Mouse (Mus musculus) forebrain, embryonic 12.5 days (tissue): ENCODE measurements around the gene Scg3. TPM values are rescaled to one million over a fixed set of nuclear protein-coding genes. Genes with fewer than 3 reads are reported as not detected.
"Not testable (repeated sequence)": the region's sequence is repeated elsewhere in the genome, so short reads cannot be mapped to it uniquely, and the experiment has no call there.

ENCODE experiments used
- ATAC-seq: fragments of 200-750 bp; cut with Nextera tagmentation; 2 replicates; pipeline ENCODE4 v1.8.0; 2017; ENCODE audit warnings: moderate TSS enrichment; ENCODE audit not compliant: low FRiP score
- H3K27ac ChIP-seq: fragments of 300-500 bp; sonication (generic); 2 replicates; pipeline ENCODE4 v1.5.1; 2016; ENCODE audit warnings: mild to moderate bottlenecking
- H3K27me3 ChIP-seq: fragments of 300-500 bp; sonication (generic); 2 replicates; pipeline ENCODE4 v1.6.1; 2016; ENCODE audit warnings: mild to moderate bottlenecking
- H3K36me3 ChIP-seq: fragments of 300-500 bp; sonication (generic); replicated peaks from 2 replicates; pipeline ENCODE4 v1.6.1; 2016; ENCODE audit warnings: mild to moderate bottlenecking
- H3K4me1 ChIP-seq: fragments of 300-500 bp; sonication (generic); 2 replicates; pipeline ENCODE4 v1.6.1; 2016
- H3K4me2 ChIP-seq: fragments of 300-500 bp; sonication (generic); 2 replicates; pipeline ENCODE4 v1.6.1; 2016; ENCODE audit warnings: mild to moderate bottlenecking, moderate library complexity
- H3K4me3 ChIP-seq: fragments of 300-500 bp; sonication (generic); replicated peaks from 2 replicates; pipeline ENCODE4 v1.5.1; 2016; ENCODE audit warnings: mild to moderate bottlenecking
- H3K9ac ChIP-seq: fragments of 300-500 bp; sonication (generic); 2 replicates; pipeline ENCODE4 v1.6.1; 2016; ENCODE audit warnings: mild to moderate bottlenecking
- H3K9me3 ChIP-seq: fragments of 300-500 bp; sonication (generic); 2 replicates; pipeline ENCODE4 v1.6.1; 2016
- WGBS: fragments of 180-500 bp; shearing (Covaris S2); methylation state at CpG from one replicate; pipeline ENCODE4 v1.1.7; 2016; 5-methylcytosine and 5-hydroxymethylcytosine counted together
- polyA plus RNA-seq: library from polyadenylated mRNA; unstranded; fragments of >200 nt; fragmentation: Nextera tagmentation; extraction: Ambion mirVana; gene quantifications from 2 replicates; pipeline ENCODE4 v1.2.1, GENCODE M21; 2016

Gene Scg3
- polyA plus RNA-seq, 1 experiment from 2014 or later: 65.0 TPM

- H3K4me1 ChIP-seq: peaks cover 12% of the 10 kb centered on the region
- no peak for ATAC-seq
- H3K4me2 ChIP-seq: no peak overlapping the region
- WGBS: 80% methylated on average over 3 of the region's 3 CpGs
- H3K9ac ChIP-seq: no peak overlapping the region
- no peak overlapping the region for H3K27ac ChIP-seq
- H3K36me3 ChIP-seq: no peaks in the 10 kb centered on the region
- H3K27me3 ChIP-seq: peaks cover 9% of the 10 kb centered on the region
- H3K9me3 ChIP-seq: no peaks in the 10 kb centered on the region
- H3K4me3 ChIP-seq: no peak overlapping the region
Observed at GRCm38 (mm10) chr9:75621428-75621827, 62.4 kb downstream of the Scg3 start.

DNA sequence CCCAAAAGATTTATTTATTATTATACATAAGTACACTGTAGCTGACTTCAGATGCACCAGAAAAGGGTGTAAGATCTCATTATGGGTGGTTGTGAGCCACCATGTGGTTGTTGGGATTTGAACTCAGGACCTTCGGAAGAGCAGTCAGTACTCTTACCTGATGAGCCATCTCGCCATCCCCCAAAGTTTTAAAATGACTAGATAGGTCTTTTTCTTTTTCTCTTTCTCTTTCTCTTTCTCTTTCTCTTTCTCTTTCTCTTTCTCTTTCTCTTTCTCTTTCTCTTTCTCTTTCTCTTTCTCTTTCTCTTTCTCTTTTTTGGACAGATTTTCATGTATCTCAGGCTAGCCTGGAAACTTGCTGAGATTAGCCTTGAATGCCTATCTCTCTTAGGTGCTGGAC is 64.1 kb downstream of the Scg3 start:
- not testable (repeated sequence) for H3K27ac ChIP-seq, H3K27me3 ChIP-seq, ATAC-seq, H3K4me1 ChIP-seq, H3K9ac ChIP-seq, H3K9me3 ChIP-seq, H3K4me2 ChIP-seq, H3K36me3 ChIP-seq, H3K4me3 ChIP-seq
- WGBS: 92% methylated on average over 2 of the region's 2 CpGs

DNA sequence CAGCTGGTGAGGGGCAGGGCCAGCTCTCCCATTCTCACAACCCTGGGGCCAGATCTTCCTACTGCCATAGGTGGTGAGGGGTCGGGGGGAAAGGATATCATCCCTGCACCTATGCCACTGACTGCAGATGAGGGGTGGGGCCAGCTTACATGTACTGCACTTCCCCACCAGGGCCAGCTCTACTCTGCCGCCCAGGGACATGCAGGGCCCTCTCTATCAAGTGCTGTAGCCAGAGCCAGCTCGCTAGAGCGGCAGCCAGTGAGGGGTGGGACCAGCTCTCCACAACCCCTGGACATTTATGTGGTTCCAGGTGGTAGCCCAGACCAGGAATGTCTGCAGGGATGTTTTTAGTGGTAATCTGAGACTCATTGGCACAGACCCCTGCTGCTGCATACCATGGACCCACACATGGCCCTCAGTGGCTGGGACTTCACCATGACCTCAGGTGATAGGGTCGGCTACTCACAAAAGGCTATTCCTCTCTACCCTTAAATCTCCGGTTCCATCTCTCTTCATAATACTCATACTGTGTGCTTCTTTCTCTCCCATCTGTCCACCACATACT is 64.9 kb downstream of the Scg3 start:
- Histone ChIP-seq H3K4me3 (no peak overlapping the region), H3K4me1 (no peaks in the 10 kb centered on the region), H3K36me3 (no peaks in the 10 kb centered on the region), H3K4me2 (no peak overlapping the region), H3K9ac (no peak overlapping the region), H3K27me3 (peaks cover 3% of the 10 kb centered on the region), H3K27ac (no peak overlapping the region), H3K9me3 (no peaks in the 10 kb centered on the region)
- WGBS: 82% methylated on average over 6 of the region's 6 CpGs
- no peak for ATAC-seq

GRCm38 (mm10) chr9:75616560-75616959 is 67.3 kb downstream of the Scg3 start:
- no peak for ATAC-seq
- WGBS: 72% methylated on average over 3 of the region's 3 CpGs
- no peaks in the 10 kb centered on the region for H3K36me3 ChIP-seq

GRCm38 (mm10) chr9:75610571-75611493 is 73.0 kb downstream of the Scg3 start, which contains the start of gene Tmod2:
Gene Tmod2 (minus strand): TSS chr9:75611325.
- Histone ChIP-seq H3K27ac (peak within 1 kb of the TSS; percentile 89), H3K4me1 (peaks cover 8% of the 10 kb centered on the region), H3K9me3 (no peaks in the 10 kb centered on the region), H3K4me3 (peak within 1 kb of the TSS; percentile 83), H3K27me3 (no peaks in the 10 kb centered on the region), H3K9ac (peak within 1 kb of the TSS; percentile 82), H3K36me3 (no peaks in the 10 kb centered on the region), H3K4me2 (peak within 1 kb of the TSS; percentile 74)
- under 1% methylated on average over 72 of the region's 74 CpGs for WGBS
- ATAC-seq: peak; percentile 93

More at GRCm38 (mm10) chr9:75616560-75616959, 67.3 kb downstream of the Scg3 start:
- Histone ChIP-seq H3K4me2 (no peak overlapping the region), H3K4me3 (no peak overlapping the region), H3K9ac (no peak overlapping the region), H3K4me1 (no peaks in the 10 kb centered on the region), H3K27me3 (no peaks in the 10 kb centered on the region), H3K27ac (no peak overlapping the region), H3K9me3 (no peaks in the 10 kb centered on the region)

- peak overlapping the region; percentile 74 for H3K4me2 ChIP-seq
- H3K27me3 ChIP-seq: no peaks in the 10 kb centered on the region
- ATAC-seq: peak; percentile 22; the same call in 1 of the 2 replicates
- H3K4me3 ChIP-seq: peak overlapping the region; percentile 83
- H3K36me3 ChIP-seq: 0 out of 2 replicates have a peak, but pooled peaks cover 1% of the 10 kb centered on the region
- no peaks in the 10 kb centered on the region for H3K9me3 ChIP-seq
- WGBS: 11% methylated on average over 16 of the region's 16 CpGs
- peak overlapping the region; percentile 89 for H3K27ac ChIP-seq
- peak overlapping the region; percentile 82 for H3K9ac ChIP-seq
- peaks cover 8% of the 10 kb centered on the region for H3K4me1 ChIP-seq
Observed at GRCm38 (mm10) chr9:75609965-75610364, 73.9 kb downstream of the Scg3 start.

- 41% methylated on average over 1 of the region's 1 CpGs for WGBS
- Histone ChIP-seq H3K9ac (peak overlapping the region; percentile 82), H3K4me1 (peaks cover 8% of the 10 kb centered on the region), H3K9me3 (no peaks in the 10 kb centered on the region), H3K36me3 (peaks cover 6% of the 10 kb centered on the region), H3K4me3 (peak overlapping the region; percentile 83), H3K4me2 (peak overlapping the region; percentile 74), H3K27ac (no peak overlapping the region), H3K27me3 (no peaks in the 10 kb centered on the region)
- peak; percentile 40; the same call in 1 of the 2 replicates for ATAC-seq
Observed at GRCm38 (mm10) chr9:75609505-75609904, 74.4 kb downstream of the Scg3 start.

- WGBS: 91% methylated on average over 4 of the region's 4 CpGs
- peaks cover 14% of the 10 kb centered on the region for H3K36me3 ChIP-seq
- no peaks in the 10 kb centered on the region for H3K27me3 ChIP-seq
- no peak overlapping the region for H3K9ac ChIP-seq
- H3K4me1 ChIP-seq: peaks cover 8% of the 10 kb centered on the region
- H3K27ac ChIP-seq: no peak overlapping the region
- no peak overlapping the region for H3K4me2 ChIP-seq
- no peaks in the 10 kb centered on the region for H3K9me3 ChIP-seq
- ATAC-seq: no peak
- no peak overlapping the region for H3K4me3 ChIP-seq
Observed at GRCm38 (mm10) chr9:75607496-75607895, 76.4 kb downstream of the Scg3 start.

DNA sequence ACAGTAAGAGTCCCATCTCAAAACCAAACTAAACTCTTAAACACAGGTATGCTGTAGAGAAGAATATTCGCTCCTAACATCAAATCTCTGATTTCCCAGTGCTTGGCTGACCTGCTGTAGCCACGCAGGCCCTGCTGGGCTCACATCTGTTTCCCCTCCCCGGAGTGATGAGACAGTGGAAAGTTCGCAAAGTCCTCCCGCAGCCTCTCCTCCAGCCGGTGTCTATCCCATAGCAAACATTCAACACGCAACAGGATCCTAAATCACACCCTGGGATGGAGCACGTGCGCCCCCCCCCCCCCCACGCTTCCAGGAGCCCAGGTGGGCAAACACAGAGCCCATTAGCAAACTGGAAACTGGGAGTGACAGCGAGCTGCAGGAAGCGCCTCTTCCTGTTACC is 82.3 kb downstream of the Scg3 start:
- 71% methylated on average over 12 of the region's 12 CpGs for WGBS
- Histone ChIP-seq H3K9me3 (no peaks in the 10 kb centered on the region), H3K4me2 (no peak overlapping the region), H3K4me3 (no peak overlapping the region), H3K4me1 (peaks cover 19% of the 10 kb centered on the region), H3K9ac (no peak overlapping the region), H3K27me3 (no peaks in the 10 kb centered on the region), H3K36me3 (peaks cover 19% of the 10 kb centered on the region), H3K27ac (no peak overlapping the region)
- no peak for ATAC-seq

DNA sequence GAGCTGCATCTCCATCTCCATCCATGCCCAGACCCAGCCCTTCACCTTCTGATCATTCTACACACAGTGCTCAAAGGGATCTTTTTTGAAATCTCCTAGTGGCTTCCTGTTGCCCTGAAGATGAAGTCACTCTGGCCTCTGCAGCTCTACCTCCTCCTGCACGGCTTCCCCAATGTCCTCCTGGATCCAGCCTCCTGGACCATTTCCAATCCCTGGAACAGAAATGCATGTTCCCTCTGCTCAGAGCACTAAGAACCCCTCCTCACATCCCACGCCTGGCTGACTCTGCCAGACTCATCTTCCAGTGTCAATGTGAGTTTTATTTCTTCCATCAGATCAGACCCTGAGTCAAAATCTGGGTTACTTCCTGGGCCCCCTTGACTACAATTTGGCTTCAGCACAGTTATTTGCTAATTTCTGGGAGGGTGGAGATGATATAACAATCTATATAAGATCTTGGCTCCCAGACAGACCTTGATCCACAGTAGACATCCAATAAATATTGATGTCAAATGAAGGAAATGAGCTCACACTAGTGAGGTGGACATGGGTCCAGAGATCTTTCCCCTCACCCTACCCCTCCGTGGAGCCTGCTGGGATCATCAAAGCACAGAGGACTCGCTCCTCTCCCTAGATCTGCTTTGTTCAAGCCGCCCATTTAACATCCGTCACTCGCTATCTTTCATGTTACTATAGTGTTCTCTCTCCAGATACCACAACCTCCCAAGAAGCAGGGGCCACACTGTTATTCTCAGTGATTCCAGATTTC is 83.5 kb downstream of the Scg3 start:
- no peak for ATAC-seq
- Histone ChIP-seq H3K9me3 (no peaks in the 10 kb centered on the region), H3K27ac (no peak overlapping the region), H3K4me3 (no peak overlapping the region), H3K4me2 (no peak overlapping the region), H3K27me3 (no peaks in the 10 kb centered on the region), H3K9ac (no peak overlapping the region), H3K4me1 (peaks cover 19% of the 10 kb centered on the region), H3K36me3 (peaks cover 22% of the 10 kb centered on the region)
- 87% methylated on average over 7 of the region's 7 CpGs for WGBS

DNA sequence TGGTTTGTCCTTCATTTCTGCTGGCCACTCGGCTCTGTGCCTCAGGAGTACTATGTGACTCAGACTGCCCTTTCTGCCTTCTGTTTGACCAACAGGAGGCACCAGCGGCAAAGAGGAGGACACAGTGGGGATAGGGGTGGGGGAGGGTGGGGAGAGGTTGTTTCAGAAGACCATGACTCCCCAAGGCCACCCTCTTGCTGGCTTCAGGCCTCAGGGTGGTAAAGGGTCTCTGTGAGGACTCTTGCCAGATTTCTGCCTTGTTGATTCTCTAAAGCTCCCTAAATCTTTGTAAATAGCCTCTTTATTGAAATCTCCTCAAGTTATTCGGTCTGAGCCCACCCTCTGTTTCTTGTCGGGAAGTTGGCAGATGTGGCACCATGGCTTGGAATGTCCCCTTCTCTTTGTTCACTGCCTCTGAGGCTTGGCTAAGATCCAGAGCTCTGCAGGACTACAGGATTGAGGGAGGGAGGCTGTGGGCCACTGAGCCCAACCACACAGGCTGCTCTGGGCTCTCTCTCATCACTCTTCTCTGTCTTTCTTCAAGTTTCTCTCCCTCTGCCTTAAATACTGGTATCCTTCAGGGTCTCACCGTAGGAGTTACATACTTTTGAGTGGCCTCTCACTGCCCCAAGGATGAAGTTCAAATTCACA is 84.5 kb downstream of the Scg3 start:
- H3K4me1 ChIP-seq: peaks cover 19% of the 10 kb centered on the region
- peak; percentile 90 for ATAC-seq
- H3K9ac ChIP-seq: no peak overlapping the region
- no peaks in the 10 kb centered on the region for H3K9me3 ChIP-seq
- H3K36me3 ChIP-seq: peaks cover 22% of the 10 kb centered on the region
- no peaks in the 10 kb centered on the region for H3K27me3 ChIP-seq
- H3K27ac ChIP-seq: peak overlapping the region; percentile 59; the same call in 1 of the 2 replicates
- WGBS: 44% methylated on average over 5 of the region's 5 CpGs
- H3K4me3 ChIP-seq: no peak overlapping the region
- H3K4me2 ChIP-seq: no peak overlapping the region

DNA sequence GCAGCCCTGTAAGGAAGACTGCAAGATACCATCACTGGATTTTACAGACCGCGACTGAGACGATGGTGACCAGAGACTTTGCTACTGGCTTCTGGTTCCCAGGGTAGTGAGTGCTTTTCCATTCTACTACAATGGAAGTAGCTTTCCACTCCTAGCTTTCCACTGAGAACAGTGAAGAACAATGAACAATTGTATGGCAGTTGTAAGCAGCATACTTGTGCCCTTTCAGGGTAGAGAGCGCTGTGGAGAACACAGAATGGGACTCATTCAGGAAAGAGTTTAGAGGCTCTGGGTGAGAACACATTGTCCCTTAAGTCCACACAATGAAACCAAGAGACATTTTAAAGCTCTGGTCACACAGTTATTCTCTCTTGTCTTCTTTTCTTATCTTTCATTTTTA is 86.3 kb downstream of the Scg3 start:
- peaks cover 19% of the 10 kb centered on the region for H3K4me1 ChIP-seq
- 69% methylated on average over 4 of the region's 4 CpGs for WGBS
- no peak overlapping the region for H3K27ac ChIP-seq
- no peaks in the 10 kb centered on the region for H3K27me3 ChIP-seq
- no peak overlapping the region for H3K9ac ChIP-seq
- H3K36me3 ChIP-seq: peaks cover 31% of the 10 kb centered on the region
- no peak overlapping the region for H3K4me3 ChIP-seq
- no peak overlapping the region for H3K4me2 ChIP-seq
- no peak for ATAC-seq
- H3K9me3 ChIP-seq: no peaks in the 10 kb centered on the region
